Mouse (Mus musculus) c-Kit-positive CD71-positive TER-119-negative erythroid progenitor cells, embryonic 14.5 days (primary cell): Measurements from ENCODE around the gene Suox.
"Not testable (repeated sequence)": the region's sequence is repeated elsewhere in the genome, so short reads cannot be mapped to it uniquely, and the experiment has no call there.

Source experiments
- DNase-seq: peaks from one replicate; pipeline ENCODE4 v3.0.0-alpha.2; 2013; ENCODE audit warnings: low read depth

Suox gene

DNA sequence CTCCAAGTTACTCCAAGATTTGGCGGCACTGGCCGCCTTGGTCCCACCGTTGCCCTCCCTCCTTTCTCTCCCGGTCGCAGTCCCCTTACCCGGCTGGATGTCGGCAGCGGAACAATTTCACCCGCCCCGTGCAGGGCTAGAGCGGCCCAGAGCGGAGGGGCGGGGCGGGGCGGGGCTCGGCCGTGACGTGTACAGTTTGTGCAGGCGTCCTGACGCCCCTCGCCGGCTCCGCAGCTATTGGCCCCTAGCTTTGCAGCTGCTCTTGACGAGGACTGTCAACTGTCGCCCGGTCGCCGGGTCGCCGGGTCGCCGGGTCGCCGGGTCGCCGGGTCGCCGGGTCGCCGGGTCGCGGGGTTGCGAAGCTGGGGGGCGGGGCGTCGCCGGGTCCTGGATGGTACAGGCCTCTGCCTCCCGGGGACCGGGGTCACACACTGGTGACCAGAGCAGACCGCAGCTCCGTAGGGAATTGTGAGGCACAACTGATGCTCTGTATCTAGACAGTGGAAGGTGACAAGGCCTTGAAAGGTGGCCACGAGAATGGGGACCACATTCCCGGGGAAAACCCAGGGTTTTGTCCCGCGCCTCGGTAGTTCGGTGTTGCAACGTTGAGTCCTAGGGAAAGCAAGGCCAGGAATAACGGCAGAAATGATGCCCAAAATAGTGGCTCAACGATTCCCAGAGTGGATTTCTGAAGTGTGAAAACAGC is at the start of gene Suox:
Gene Suox, minus strand, starts transcription at position 311 of the 706 bp plus-strand sequence.
- DNase-seq = peak; percentile 63

DNA sequence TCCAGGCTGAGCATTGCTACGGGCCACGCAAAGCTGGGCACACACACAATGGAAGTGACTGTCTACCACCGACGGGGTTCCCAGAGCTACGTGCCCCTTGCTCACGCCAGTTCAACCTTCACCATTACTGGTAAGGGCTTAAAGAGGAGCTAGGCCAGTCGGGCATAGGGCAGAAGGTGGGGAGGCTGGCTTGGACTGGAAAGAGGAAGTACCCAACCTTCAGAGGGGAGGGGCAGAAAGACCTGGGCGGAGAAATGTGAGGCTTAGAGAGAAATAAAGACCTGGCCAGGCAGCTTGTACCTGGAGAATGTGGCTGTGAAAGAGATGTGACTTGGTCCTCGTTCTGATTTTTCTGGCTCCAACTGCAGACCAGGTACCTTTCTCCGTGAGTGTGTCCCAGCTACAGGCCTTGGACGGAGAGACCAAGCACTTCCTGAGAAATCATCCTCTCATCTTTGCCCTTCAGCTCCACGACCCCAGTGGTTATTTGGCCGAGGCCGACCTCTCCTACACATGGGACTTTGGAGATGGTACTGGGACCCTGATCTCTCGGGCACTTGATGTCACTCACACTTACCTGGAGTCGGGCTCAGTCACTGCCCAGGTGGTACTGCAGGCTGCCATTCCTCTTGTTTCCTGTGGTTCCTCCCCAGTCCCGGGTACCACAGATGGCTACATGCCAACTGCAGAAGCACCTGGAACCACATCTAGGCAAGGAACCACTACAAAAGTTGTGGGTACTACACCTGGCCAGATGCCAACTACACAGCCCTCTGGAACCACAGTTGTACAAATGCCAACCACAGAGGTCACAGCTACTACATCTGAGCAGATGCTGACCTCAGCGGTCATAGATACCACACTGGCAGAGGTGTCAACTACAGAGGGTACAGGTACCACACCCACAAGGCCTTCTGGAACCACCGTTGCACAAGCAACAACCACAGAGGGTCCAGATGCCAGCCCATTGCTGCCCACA is 42.0 kb upstream of the Suox start:
- no peak for DNase-seq

DNA sequence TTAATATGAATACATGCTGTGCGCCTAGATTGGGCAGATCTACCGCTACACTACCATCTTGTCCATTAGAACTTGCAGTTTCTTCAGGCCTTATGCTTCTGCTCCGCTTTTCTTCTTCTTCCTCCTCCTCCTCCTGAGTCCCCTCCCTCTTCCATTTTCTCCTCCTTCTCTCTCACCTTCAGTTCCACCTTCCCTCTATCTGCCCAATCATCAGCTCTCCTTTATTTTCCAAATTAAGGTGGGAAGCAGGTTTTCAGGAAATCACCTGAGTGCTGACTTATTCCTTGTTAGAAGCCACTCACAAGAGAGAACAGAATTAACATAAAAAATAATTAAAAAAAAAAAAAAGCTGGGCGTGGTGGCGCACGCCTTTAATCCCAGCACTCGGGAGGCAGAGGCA is 37.4 kb upstream of the Suox start:
- not testable (repeated sequence) for DNase-seq

DNA sequence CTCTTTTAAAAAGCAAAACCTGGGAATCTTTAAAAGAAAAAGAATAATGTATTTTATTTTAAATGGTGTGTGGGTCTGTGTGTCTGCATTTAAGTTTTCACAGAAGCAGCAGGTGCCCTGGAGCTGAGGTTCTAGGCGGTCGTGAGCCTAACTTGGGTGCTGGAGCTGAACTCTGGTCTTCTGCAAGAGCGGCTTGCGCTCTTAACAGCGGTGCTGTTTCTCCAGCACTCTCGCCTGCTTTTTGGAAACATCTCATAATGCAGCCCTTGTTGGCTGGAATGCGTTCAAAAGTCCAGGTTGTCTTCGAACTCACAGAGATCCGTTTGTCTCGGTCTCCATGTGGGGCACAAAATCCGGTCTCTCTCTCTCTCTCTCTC is 31.4 kb upstream of the Suox start:
- no peak for DNase-seq

GRCm38 (mm10) chr10:128704491-128705316 is 30.8 kb upstream of the Suox start, which contains the start of gene Cdk2:
Gene Cdk2 (minus strand): TSS chr10:128705031.
- DNase-seq = peak; percentile 83

GRCm38 (mm10) chr10:128703895-128704294 is 30.0 kb upstream of the Suox start, which contains the start of gene Pmel:
Gene Pmel (plus strand): TSS chr10:128704195.
- no peak for DNase-seq

DNA sequence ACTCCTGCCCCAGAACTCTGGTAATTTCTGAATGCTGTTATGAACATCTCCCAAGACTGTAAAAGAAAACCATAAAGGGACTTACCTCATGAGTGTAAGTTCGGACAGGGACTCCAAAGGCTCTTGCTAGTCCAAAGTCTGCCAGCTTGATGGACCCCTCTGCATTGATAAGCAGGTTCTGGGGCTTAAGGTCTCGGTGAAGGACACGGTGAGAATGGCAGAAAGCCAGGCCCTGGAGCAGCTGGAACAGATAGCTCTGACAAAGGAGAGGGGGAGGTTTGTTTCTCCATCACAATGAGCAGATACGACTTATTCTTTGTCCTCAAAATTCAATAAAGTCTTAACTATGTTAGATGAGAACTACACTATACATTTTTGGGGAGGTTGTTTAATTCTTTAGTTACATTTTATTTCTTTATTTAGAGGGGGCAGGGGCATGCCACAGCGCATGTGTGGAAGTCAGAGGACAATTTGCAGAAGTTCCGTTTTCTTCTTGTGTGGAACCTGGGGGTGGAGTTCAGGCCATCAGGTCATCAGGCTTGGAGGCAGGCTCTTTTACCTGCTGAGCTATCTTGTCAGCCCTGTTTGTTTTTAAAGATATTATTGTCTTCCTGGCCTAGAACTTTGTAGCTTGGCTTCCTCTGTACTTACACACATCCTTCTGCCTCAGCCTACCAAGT is 28.6 kb upstream of the Suox start:
- no peak for DNase-seq

- DNase-seq = no peak
Measured at GRCm38 (mm10) chr10:128700712-128701111, 26.8 kb upstream of the Suox start.

DNA sequence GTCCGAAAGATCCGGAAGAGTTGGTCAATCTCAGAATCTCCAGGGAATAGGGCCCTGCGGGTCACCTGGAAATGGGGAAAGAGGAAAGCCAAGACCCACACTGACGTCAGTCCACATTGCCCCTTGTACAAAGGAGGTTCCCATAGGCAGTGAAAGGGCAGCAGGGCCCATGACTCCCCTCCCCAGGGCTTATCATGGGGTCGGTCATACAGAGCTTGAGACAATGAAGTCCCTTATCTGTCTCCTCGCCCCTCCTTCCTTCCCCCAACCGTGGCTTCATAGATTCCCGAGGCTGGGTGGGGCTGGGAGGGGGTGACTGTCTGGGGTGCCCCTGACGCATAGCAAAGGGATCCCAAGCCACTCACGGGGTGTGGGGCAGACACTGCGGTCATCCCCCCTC is 25.7 kb upstream of the Suox start:
- DNase-seq = no peak

GRCm38 (mm10) chr10:128699006-128699405 is 25.1 kb upstream of the Suox start:
- DNase-seq = no peak

DNA sequence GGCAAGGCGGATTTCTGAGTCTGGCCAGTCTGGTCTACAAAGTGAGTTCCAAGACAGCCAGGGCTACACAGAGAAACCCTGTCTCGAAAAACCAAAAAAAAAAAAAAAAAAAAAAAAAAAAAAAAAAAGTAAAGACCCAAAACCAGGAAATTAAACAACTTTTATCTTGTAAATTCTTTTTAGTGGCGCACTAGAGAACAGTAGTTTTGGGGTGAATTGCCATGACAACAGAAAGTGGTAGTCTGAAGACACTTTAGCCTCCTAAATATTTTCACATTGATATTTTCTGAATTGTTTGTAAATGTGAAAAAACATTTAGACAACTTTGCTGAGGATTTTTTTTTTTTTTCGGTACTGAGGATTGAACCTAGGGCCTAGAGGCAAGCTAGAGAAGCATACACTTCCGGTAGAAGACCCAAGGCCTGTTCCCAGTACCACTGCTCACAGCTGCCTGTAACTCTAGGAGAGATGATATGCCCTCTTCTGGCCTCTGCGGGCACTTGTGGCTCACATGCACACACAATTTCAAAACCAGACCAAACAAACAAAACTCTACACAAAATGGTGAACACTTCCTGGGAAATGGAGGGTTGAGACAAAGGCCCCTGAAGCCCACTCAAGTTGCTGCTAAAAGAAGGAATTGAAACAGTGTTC is 23.3 kb upstream of the Suox start:
- no peak for DNase-seq

DNA sequence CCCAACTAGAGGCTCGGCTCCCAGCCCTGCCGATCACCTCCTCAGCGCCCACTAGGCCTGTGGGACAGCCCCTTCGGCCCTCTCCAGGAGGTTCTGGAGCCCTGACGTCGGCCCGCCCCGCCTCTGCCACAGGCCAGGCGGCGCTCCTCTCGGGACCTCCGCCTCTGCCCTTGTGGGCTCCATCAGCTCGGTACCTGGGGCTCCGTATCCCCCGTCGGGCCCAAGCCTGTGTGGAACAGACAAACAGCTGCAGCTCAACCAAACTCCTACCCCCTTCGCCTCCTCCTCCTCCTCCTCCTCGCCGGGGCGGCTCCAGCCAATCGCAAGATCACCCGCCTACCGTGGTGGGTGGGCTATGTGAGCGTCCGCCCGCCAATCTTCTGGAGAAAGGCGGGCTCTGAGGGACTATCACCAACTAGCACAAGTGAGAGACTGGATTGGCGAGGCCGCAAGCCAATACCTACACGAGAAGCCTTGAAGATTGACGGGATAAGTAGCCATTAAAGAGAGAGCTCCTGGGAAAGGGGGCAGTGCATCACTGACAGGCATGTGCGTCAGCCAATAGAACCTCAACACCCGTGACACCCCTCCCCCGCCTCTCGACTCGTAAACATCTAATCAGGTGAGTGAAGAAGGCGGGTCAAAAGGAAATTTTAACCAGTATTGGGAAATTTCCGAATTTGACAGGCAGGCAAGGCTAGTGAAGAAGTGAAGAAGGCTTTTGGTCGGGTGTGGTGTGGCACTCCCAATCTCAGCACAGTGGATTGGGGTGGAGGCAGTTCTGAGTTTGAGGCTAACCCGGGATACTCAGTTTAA is 22.3 kb upstream of the Suox start, which contains the start of gene Rab5b:
Gene Rab5b, minus strand, starts transcription at position 273 of the 816 bp plus-strand sequence.
- DNase-seq = peak; percentile 97

GRCm38 (mm10) chr10:128695411-128695991 is 21.6 kb upstream of the Suox start:
- DNase-seq = peak; percentile 21

DNA sequence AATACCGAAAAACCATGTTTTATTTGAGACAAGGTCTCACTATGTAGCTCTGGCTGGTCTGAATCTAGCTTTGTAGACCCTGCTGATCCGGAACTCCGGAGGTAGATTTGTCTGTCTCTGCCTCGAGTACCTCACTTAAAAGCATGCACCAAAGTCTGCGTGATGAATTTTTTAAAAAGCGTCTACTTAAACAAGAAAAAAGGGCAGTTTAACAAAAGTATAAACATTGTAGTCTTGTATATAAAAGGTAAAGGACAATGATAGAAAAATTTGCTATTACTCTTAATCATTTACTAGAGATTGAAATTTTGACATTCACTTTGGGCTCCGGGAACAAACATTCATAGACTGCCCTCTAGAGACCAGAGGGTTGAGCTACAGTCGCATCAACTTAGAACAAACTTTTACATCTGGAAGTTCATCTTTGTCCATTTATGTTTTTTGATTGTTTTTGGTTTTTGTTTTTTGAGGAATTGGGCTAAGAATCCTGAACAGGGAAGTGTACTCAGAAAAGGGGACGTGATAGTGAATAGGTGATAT is 666 bp upstream of the Suox start:
- peak; percentile 58 for DNase-seq

DNA sequence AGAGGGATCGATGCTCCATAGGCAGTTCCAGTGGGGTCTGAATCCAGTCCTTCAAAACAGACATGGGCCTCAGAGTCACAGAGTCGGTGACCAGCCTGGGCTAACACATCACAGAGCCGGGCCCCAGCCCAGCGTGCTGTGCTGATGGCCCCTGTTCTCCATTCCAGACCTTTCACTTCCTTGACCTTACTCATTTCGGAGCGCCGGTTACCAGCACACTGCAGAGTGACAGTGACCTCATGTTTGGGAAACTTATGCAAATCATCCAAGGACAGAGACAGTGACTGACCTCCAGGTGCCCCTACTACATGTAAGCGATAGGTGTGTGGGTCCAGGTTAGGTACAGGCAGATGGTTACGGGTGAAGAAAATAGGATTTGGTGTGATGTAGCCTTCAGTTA is 2.7 kb downstream of the Suox start:
- no peak for DNase-seq

- no peak for DNase-seq
Measured at GRCm38 (mm10) chr10:128668790-128669672, 4.8 kb downstream of the Suox start.

- no peak for DNase-seq
Measured at GRCm38 (mm10) chr10:128665806-128666205, 8.1 kb downstream of the Suox start.

GRCm38 (mm10) chr10:128665307-128665706 is 8.6 kb downstream of the Suox start:
- DNase-seq = no peak
